Mouse (Mus musculus) embryonic fibroblast, embryonic 13.5 days (primary cell): Measurements from ENCODE around the gene Rpl21. TPM values are rescaled to one million over a fixed set of nuclear protein-coding genes. Genes with fewer than 3 reads are reported as not detected.

Experiments
- H3K27ac ChIP-seq: 2 replicates; pipeline ENCODE4 v1.5.1; 2012; ENCODE audit warnings: low read length, control low read depth, inconsistent platforms; ENCODE audit not compliant: insufficient read depth
- H3K4me1 ChIP-seq: 2 replicates; pipeline ENCODE4 v1.6.1; 2011; ENCODE audit warnings: low read length; ENCODE audit not compliant: control insufficient read depth, insufficient read depth
- H3K4me3 ChIP-seq: 2 replicates; pipeline ENCODE4 v1.5.1; 2011; ENCODE audit warnings: mild to moderate bottlenecking, control low read depth, low read length; ENCODE audit not compliant: insufficient read depth
- CTCF ChIP-seq: IDR thresholded peaks from 2 replicates; pipeline ENCODE4 v1.5.1; 2011; ENCODE audit warnings: mild to moderate bottlenecking, control low read depth, low read length, moderate library complexity, borderline replicate concordance; ENCODE audit not compliant: insufficient read depth
- POLR2A ChIP-seq: IDR thresholded peaks from 2 replicates; pipeline ENCODE4 v1.6.1; 2011; ENCODE audit warnings: low read depth, mild to moderate bottlenecking, control low read depth, low read length, moderate library complexity
- polyA plus RNA-seq: library from polyadenylated mRNA; stranded (reverse); fragments of >200 nt; gene quantifications from 2 replicates; pipeline ENCODE4 v1.2.4, GENCODE M21; 2011; ENCODE audit warnings: low read depth; ENCODE audit not compliant: missing spikeins, insufficient read length

The Rpl21 gene
- polyA plus RNA-seq, 1 experiment, result 122 TPM

DNA sequence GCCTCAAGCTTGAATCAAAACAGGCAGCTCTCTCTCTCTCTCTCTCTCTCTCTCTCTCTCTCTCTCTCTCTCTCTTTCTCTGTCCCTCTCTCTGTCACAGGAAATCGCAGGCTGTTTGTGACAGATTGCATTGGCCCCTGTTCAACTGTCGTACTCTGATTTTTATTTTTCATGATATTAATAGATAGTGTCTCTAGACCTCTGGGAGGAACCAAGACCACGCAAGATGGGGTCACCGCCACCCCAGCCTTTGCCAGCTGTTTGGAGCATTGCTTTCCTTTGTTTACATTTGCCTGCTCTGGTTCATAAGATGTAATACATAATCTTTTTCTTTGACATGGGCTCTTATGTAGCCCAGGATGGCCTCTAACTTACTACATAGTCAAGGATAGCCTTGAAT is 9.3 kb downstream of the Rpl21 start:
- peaks cover 3% of the 10 kb centered on the region; the same call in 1 of the 2 replicates for H3K4me1 ChIP-seq
- TF ChIP-seq POLR2A (no peak), CTCF (no peak)

DNA sequence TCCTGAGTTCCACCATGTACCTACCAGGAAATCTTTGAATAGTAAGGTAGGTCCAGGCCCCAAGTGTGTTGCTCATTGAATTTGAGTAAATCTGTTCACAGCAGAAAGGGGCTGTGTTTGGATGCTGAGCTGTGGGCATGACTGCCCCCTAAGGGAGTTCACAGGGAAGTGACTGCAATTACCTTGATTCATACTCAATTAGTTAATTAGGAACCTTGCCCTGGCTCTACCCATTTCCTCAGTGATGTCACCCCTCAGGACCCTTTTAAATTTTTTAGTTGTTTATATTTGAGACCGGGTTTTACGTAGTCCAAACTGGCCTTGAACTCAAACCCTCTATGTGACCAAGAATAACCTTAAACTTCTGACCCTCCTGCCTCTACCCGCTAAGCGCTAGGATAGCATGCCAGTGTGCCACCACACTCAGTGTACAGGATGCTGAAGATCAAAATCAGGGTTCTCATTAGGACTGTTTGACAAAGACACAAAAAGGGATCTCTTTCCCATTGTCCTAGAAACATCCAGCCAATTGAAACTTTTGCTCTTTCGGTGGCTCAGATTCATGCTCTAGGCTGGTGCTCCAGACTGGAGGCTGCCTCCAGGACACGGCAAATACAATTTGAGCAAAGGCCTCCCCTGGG is 11.7 kb downstream of the Rpl21 start:
- Histone ChIP-seq H3K4me3 (peak overlapping the region; percentile 25; the same call in 1 of the 2 replicates), H3K4me1 (peaks cover 3% of the 10 kb centered on the region; the same call in 1 of the 2 replicates)

More for the DNA sequence above, 9.3 kb downstream of the Rpl21 start:
- H3K27ac ChIP-seq, result no peak overlapping the region
- no peak overlapping the region for H3K4me3 ChIP-seq

DNA sequence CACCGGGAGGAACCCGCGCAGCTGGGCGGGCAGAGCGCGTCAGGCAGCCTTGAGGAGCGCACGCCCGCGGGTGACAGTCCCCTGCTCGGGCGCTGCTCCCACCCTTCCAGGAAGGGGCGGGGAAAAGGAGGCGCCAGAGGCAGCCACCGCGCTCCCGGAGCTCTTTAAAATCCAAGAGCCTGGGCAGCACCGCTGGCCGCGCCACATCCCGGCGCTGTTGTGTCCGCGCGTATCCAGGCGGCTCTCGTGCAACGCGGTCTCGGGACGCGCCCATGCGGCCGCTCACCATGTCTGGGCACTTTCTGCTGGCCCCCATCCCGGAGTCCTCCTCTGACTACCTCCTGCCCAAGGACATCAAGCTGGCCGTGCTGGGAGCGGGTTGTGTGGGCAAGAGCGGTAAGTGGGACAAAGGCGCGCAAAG is 12.3 kb downstream of the Rpl21 start, which contains the start of gene Rasl11a:
Rasl11a (plus strand) TSS at position 127 of the 421 bp plus-strand sequence.
- TF ChIP-seq POLR2A (peak; percentile 92), CTCF (no peak)
- peak within 1 kb of the TSS; percentile 50 for H3K27ac ChIP-seq

More for the DNA sequence above, 11.7 kb downstream of the Rpl21 start:
- no peak for TF ChIP-seq POLR2A
- no peak for TF ChIP-seq CTCF
- H3K27ac ChIP-seq, result peak overlapping the region; percentile 50

DNA sequence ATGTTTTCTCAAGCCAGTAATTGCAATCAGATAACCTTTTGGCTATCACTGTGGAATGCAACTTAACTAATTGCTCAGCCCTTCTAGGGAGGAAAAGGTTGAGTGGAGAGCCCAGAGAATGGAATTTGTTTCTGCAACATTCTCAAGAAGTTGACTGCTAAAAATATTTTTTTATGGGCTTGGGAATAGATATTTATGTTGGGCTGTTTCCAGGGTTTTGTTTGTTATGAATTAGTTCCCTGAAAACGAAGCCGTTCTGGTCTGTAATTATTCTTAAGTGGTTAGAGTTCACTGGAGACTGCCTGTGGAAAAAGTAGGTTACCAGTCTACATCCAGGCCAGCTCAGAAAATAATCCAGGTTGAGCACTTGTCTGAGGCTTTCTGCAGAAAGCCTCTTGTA is 13.8 kb downstream of the Rpl21 start:
- Histone ChIP-seq H3K4me3 (no peak overlapping the region; the same call in 1 of the 2 replicates), H3K4me1 (peaks cover 3% of the 10 kb centered on the region; the same call in 1 of the 2 replicates), H3K27ac (0 out of 2 replicates have a peak overlapping the region, but pooled peaks have one; percentile 15)
- TF ChIP-seq CTCF, result no peak
- no peak for TF ChIP-seq POLR2A

More for the DNA sequence above, 12.3 kb downstream of the Rpl21 start, which contains the start of gene Rasl11a:
- H3K4me3 ChIP-seq, result peak within 1 kb of the TSS; percentile 71
- H3K4me1 ChIP-seq, result peaks cover 3% of the 10 kb centered on the region; the same call in 1 of the 2 replicates

DNA sequence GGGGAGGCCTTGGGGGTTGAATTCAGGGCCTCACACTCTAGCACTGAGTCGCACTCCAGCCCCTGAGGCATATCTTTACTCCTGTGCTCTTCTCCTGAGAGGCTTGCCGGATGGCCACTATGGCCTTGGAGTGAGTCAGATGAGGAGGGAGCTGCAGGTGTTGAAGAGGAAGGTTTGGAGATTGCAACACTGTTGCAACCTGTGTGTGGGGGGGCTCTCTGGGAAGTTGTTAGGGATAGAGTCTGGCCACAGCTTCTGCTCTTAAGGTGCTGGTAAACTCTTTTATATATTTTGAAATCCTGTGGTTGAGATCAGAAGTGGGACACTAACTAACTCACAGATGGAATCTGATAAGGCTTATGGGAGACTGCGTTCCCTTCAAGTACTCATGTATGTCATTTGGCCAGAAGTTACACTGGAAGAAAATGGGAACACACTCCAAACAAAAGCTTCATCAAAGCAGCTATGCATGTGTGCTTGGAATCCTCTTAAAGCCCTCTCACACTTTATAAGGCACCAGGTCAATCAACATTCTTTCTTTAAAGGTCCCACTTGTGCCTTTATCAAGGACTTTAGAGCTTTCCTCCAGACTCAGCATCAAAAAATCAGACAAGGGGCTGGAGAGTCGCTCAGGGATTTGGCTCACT is 16.4 kb downstream of the Rpl21 start:
- no peak overlapping the region for H3K27ac ChIP-seq
- no peak for TF ChIP-seq POLR2A
- TF ChIP-seq CTCF, result no peak
- peaks cover 3% of the 10 kb centered on the region; the same call in 1 of the 2 replicates for H3K4me1 ChIP-seq
- no peak overlapping the region for H3K4me3 ChIP-seq

DNA sequence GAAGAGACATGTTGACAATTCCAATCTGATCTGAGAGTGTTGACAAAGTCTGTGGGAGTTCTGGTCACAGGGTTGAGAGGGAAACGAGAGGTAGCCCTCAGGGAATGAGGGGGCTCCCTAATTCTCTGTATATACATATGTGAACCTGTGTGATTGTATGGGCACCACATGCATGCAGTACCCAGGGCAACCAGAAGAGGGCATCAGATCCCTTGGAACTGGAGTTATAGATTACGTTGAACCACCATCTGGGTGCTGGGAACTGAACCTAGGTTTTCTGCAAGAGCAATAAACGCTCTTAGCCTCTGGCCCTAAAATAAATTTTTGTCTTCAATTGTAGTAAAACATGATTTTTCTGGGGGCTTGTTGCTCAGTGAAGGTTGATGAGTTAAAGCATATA is 23.4 kb downstream of the Rpl21 start:
- Histone ChIP-seq H3K27ac (no peak overlapping the region), H3K4me1 (no peaks in the 10 kb centered on the region), H3K4me3 (no peak overlapping the region)
- TF ChIP-seq POLR2A (no peak), CTCF (no peak)

DNA sequence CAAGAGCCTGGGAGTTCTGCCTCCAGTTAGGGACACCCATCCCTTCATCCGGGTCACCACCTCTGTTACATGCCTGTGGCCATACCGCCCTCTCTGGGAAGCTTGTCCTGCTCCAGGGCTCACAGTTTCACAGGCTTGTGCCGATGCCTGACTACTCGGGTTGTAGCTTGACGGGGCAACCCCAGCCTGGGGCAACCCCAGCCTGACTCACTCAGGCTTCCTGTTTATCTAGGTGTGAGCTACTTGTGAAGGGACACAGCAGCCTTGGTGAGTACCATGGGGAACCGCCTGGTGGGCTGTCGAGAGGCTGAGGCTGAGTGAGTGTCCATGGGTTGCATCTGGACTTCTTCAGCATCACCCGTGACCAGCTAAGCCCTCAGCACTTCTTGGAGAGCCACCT is 24.9 kb downstream of the Rpl21 start:
- no peak overlapping the region for H3K27ac ChIP-seq
- H3K4me1 ChIP-seq, result no peaks in the 10 kb centered on the region
- no peak for TF ChIP-seq POLR2A
- TF ChIP-seq CTCF, result no peak
- no peak overlapping the region for H3K4me3 ChIP-seq

DNA sequence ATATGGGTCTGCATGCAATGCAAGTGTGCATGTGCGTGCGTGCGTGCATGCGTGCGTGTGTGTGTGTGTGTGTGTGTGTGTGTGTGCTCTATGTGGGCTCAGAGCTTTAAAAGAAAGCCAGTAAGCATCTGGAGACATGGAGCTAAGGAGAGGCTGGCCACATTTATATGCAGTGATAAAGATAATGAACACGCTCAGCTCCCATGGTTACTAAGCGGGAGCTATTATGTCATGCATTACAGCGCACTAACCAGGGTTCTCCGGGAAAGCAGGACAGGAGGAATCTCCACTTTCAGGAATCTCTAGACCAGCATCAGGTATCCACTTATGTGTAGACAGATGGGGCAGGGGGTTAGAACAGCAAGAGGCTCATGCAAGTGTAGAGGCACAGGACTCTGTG is 26.1 kb downstream of the Rpl21 start:
- TF ChIP-seq CTCF, result no peak
- TF ChIP-seq POLR2A, result no peak
- Histone ChIP-seq H3K4me1 (no peaks in the 10 kb centered on the region), H3K27ac (no peak overlapping the region), H3K4me3 (no peak overlapping the region)

DNA sequence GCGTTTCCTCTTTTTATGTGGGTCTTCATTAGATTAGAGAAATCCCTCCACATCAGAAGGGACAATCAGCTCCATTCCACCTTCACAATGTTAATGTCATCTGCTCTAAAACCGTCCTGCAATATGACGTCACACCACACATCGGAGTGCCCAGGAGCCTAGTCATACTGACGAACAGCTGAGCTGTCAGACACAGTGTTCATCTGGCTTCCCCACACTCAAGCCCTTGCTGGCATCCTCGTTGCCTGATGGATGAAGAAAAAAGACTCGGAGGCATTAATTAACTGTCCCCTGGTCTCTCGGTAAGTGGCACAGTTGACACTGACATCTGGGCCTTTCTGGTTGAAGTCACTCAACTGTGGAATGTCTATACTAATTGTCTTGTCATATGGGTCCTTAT is 26.6 kb downstream of the Rpl21 start:
- no peak overlapping the region for H3K4me3 ChIP-seq
- no peak overlapping the region for H3K27ac ChIP-seq
- H3K4me1 ChIP-seq, result no peaks in the 10 kb centered on the region
- TF ChIP-seq CTCF, result no peak
- TF ChIP-seq POLR2A, result no peak

DNA sequence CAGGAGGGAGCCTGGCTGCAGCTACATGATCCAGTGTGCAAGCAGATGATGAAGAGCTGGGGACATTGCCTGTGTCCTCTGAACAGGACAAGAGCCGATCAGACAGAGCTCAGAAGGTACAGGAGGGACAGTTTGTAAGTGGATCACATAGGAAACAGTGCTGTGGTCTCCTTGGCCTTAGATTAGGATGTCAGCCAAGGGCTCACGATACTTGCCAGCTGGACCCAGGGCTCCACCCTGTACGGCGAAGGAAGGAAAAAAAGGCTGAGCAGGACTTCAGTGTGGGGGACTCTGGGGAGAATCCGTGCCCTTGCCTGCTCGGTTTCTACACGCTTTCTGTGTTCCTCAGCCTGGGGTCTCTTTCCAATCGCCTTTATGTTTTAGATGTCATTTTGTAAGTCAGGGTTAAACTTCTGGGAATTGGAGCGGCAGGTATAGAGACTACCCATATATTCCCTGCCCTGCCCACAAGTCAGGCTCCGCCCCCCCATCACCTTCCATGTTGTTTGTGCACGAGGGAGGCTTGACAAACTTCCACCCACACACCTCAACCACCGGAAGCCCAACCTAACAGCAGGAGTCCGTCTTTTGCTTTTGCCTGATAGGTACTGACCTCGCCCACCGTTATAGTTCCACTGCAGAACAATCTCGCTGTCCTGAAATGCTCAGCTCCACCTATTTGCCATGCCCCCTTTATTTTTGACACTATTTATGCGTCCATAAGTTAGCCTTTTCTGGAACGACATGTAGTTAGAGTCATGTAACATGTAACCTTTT is 27.7 kb downstream of the Rpl21 start:
- Histone ChIP-seq H3K4me3 (no peak overlapping the region), H3K4me1 (no peaks in the 10 kb centered on the region), H3K27ac (no peak overlapping the region)
- TF ChIP-seq CTCF (no peak), POLR2A (no peak)

DNA sequence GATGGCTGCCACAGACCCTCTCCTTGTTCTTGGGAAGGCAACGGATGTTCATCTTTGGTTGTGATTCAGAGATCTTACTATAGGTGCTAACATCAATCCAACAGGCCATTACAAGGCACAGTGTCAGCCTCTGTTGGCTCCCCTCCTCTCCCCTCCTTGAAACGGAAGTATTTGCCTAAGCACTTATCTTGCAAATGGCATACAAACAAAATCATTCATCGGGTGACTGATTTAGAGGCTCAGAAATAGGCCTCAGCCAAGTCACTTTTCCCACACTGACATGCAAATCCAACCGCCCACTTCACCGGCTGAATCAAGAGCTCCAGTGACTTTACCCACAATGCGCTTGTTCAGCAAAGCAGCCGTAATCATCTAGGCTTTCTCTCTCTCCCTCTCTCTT is 28.9 kb downstream of the Rpl21 start:
- TF ChIP-seq POLR2A (no peak), CTCF (no peak)
- Histone ChIP-seq H3K27ac (no peak overlapping the region), H3K4me3 (no peak overlapping the region), H3K4me1 (no peaks in the 10 kb centered on the region)
